Mouse (Mus musculus) frontal cortex, postnatal 25 days (tissue): Measurements from ENCODE around the gene Sec61b.

Experiments used
- DNase-seq, 2 experiments: peaks; one replicate each; pipeline ENCODE4 v3.0.0; 2022; ENCODE audit warnings: low spot score in 2 of 2

Gene Sec61b

DNA sequence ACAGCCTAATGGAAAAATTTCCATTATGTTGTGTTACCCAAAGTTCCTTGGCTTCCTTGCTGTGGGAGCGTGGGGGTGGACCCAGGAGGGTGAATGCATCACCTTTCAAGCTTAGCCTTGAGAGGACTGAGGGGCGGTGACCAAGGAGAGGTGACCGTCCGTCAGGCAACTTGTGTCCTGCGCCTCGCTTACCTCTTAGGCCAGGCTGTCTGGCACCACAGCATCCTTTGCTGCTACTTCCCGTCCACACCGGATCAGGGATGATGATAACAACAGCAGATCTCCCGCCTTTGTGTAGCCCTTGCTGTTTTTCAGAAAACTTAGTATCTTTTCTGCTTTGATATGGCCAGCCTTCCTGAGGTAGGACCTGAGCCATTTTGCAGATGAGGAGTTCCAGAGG, 6.1 kb downstream of the Sec61b start:
- no peak for DNase-seq

DNA sequence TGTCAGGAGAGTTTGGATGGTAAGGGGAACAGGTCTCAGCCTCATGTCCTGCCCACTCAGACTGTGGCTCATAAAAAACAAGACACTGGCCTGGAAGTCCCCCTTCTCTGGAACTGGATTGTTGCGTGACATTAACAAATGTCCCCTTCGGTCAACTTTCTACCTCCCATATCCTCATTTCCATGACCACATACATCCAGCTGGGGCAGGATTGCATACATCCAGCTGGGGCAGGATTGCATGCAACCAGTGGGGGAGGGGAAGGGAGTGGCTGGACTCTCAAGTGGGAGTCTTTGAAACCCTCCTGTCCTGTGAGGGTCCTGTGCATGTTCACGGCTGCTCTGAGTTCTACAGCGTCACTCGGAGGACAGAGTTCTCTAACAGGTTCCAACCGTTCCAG, 16.8 kb downstream of the Sec61b start:
- no peak for DNase-seq

DNA sequence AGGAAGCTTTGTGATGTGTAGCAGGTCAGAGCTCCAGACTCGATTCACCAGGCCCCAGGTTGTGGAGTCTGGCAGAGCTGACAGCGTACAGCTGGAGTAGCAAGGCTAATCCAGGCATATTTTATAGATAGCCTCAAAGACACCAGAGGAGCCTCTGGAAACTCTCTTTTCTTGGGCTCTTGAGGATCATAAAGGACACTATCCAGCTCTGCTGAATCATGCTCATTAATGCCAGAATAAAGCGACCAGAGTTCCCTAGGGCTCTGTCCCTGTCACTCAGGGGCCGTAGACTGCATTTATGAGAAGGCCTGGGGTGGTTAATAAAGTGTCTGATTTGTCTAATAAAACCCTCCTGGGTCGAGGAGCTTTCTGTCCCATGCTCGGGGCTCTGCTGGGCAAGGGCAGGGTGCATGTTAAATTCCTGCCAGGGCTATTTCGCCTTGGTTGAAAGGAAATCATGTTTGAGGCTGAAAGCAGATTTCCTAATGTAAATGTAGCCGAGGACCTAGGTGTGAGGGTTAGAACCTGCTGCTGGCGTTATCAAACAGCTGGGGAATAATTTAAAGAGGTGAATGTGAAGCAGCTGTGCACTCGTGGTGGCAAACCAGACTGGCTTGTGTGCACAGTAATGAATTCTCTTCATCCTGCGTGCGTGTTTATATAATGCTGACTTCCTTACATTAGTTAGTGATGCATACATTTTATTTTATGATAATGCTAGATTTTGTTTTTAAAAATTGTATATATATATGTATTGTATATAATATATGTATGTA, 18.0 kb downstream of the Sec61b start:
- DNase-seq, result no peak

DNA sequence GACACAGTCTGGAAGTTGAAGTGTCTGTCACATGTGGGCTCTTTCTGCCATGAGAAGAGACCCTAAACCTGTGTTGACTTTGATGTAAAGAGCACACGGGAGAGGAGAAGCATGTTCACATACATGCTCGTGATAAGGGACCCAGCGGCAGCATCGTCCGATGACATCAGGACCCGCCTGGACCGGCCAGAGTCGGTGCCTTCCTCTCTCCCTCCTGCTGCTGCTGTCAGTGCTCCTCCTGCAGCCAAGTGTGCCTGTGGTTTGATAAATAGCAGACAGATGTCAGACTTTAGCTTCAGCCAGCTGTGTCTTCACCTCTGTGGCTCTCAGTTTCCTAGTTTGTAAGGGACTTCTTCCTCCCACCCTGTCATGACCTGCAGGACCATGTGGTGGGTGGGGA, 19.0 kb downstream of the Sec61b start:
- no peak for DNase-seq

DNA sequence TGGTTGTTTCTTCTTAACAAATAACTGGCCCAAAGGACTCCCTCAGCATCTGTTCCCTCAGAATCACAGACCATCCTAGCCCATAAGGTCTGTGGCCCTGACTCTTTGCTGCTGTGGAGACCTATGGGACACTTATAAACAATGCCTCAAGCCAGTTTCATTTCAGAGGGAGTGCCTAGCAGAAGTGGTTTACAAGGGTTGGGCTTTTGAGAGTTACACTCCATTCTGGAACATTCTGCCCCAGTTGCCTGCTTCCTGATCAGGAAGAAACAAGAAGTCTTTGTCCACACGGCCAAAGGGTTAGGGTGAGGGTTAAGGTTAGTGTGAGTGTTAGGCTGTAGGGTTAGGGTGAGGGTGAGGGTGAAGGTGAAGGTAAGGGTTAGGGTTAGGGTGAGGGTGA, 19.7 kb downstream of the Sec61b start:
- no peak for DNase-seq

DNA sequence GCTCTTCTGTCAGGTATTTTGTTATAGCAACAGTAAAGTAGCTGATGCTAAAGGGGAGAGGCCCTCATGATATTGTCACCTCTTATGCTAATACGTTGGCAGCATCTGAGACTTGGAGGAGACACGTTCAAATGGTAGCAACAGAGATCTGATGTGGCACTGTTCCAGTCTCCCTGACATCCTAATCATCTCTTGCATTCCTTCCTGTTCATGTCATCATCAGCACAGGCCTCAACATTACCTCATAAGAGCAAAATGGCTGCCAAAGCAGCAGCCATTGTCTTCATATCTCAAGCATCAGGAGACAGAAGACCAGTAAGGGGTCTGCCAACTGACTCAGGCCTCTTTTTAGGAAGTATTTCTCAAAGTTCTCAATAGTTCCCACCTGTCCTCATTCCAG, 20.2 kb downstream of the Sec61b start:
- no peak for DNase-seq

DNA sequence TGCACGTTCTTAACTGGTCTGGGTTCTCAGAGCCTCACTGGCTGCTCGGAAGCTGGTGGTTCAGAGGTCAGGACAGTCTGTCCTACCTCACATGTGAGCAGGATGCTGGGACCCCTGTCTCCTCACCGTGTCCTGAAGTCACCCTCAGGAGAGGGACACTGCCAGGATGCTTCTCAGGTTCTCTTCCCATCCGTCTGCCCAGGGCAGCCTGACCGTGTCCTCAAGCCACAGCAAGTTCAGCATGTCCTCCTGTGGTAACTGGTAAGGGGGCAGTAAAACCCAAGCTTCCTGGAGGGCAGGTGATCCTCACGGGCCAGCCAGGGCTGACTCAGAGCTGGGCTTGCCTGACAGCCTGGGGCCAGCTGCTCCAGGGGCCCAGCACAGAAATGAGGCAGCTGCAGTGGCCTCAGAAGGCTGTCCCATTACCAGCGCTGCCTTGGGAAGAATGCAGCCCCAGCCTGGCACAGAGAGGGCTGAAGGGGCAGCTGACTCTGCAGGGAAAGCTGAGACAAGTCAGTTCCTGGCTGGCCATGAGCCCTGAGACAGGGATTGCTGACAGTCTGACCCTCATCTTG, 23.4 kb downstream of the Sec61b start:
- no peak for DNase-seq

DNA sequence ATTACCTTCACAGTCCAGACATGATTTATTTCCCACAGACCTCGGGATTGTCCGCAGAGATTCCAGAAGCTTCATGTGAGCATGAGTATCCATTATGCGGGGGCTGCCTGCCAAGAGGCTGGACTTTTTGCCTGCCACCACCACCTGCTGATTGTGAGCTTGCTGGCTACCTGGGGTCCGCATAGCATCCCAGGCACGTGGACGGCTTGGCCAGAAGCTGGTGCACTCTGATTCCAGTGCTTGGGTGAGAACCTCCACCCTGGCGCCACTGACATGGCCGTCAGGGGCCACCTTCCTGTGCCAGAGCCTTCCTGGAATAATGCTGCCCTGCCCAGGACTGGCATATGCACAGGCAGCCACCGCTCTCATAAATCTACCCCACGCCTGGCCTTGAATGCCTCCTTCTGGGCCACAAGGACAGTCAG, 24.7 kb downstream of the Sec61b start:
- DNase-seq, result no peak

DNA sequence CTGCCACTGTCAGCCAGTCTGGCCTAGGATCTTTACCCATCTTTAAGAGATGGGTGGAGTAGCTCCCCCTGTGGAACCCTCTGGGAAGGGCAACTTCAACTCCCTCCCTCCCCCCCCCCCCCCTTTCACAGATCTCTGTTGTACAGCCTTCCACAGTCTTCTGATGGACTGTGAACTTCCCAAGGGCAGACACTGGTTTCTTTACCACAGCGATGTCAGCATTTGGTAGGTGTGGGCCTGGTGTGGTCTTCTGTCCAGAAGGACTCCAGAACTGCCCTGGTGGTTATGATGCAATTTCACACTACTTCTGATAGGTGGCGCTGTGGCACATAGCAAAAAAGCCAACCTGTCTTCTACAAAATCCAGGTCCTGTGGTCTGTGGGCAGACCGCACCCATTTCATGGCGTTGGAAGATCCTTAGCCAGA, 28.1 kb downstream of the Sec61b start:
- DNase-seq, result peak in 1 of 2 experiments; percentile 28

DNA sequence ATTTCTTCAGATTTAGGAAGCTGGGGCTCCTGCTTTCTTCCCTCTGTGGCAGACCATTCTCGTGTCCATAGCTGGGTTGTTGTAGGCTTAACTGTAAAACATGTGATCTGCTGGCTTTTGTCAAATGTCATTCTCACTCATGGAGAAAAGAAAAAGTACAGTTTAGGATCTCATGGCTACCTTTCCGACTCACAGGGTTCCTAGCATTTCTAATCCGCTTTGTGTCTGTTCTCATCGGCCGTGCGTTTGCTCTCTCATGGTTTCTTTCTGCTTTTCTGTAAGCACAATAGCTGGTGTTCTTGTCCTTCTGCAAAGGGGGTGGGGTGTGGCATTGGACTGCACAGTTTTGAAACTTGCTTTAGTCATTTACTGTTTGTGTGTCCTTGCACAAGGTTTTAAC, 28.6 kb downstream of the Sec61b start:
- no peak for DNase-seq

DNA sequence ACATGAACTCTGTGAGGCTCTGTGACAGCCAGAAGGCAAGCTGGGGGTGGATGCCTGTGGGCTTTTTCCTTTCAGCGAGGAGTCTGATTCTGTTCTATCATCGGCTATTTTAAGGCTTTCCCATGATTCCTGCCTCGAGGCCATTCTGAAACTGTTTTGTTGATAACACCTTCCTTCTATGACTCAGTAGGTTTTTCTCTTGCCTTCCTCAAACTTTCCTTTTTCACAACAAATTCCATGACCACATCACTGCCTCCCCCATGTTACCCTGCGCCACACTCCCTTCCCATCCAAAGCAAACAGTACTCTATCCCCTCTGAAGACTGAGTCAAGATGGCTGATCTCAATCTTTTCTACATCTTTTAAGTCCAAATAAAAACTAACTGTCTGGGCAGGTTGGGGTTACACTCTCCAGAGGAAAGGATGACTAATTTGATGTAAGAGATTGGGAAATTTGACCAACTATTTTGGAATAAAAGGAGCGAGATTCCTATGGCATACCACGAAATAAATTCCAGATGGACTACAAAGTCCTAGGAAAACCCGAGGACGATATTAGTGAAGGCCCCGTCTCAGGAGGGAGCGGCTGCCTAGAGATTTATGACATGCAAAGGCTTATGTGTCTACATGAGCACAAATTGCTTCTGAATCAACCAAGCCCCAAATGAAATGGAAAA, 30.5 kb downstream of the Sec61b start:
- peak in 1 of 2 experiments; percentile 15 for DNase-seq

DNA sequence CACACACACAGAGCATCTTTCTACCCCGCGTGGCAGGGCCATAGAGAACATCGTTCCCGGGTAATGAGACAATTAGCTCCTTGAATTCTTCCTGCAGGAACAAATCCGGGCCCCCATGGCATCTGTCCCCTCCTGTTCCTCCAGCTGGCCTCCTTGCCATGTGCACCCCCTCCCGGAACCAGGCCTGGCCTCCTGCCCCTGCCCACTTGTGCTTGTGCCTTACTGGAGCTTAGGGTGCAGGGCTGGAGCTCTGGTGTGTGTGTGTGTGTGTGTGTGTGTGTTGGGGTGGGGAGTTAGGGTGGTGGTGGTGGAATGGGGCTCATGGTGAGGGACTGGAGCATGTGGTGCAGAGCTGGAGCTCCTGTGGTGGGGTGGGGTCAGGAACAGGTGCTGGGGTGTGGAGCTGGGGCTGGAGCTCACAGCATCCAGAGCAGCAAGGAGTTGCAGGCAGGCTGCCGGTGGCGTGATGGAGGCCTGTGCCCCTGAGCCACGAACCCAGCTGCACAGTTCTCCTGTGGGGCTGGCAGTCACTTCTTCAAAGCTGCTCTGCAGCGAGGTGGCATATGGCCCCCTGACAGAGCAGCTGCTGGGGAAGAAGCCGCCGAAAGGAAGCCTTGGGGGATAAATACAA, 44.2 kb downstream of the Sec61b start:
- no peak for DNase-seq

DNA sequence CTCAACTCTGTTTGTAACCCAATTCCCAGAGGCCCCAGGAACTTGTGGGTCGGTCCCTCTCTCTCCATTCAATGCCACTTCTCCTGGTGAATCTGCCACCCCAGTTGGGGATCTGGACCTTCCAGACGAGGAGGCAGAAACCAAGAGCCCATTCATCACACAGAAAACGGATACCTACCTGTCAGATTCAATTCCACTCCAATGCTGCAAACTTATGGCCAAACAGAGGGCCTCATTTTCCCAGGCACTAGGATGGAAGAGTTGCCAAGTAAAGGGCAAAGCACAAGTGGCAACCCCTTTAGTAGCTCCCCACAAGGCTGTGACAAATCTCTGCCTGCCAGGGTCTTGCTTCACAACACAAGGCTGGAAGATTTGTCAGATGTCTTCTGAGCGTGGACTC, 45.6 kb downstream of the Sec61b start:
- DNase-seq, result no peak

DNA sequence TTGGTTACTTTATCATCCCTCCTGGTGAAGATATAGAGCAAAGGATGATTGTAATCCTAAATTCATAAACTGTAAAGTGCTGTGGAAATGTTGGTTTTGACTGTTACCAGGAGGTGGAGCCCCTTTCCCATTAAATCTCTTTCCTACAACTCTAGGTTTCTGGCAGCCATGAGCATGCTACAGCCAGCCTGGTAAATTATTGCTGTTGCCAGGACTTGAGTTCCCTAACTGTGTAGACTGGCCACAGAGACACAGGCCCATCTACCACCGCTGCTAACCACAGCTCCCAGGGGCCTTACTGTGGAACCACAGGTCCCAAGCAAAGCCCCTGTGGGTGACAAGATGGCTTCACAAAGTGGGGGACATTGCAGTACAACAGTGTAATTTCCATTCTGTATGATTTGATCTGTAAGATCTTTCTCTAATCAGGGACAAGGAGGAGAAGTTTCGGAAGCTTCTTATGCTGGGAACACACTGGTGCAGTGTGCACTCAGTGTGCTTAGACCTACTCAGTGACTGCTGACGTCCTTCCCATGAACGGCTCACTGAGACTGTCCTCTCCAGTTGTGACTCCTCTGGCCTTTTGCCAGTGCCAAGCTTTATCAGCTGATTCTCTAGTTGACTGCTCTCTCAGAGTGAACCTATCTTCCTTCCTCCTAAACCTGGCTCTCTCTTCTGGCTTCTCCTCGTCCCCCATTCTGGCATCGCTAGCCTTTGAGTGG, 47.6 kb downstream of the Sec61b start:
- DNase-seq, result peak in 1 of 2 experiments; percentile 6

DNA sequence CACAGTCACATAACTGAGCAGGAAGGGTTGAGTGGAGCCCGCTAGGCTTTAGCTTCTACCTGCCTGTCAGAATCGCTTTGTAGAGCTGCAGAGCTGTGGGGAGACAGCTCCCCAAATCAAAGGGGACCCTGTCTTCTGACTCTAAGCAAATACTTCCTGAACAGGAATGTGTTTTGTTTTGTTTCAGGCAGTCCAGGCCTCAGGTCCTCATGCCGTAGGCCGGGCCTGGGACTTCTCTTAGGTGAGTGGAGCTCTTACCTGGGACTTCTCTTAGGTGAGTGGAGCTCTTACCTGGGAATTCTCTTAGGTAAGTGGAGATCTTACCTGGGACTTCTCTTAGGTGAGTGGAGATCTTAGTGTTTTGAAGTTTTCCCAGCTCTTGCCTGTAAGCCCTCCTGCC, 55.4 kb downstream of the Sec61b start:
- DNase-seq, result no peak
